Mouse (Mus musculus) spleen, adult 2 months (tissue): ENCODE data around the gene Il20ra. TPM values are rescaled to one million over a fixed set of nuclear protein-coding genes. Genes with fewer than 3 reads are reported as not detected.

Experiments
- DNase-seq, 2 experiments: peaks; one replicate each; pipeline versions ENCODE4 v3.0.0 to v3.0.0-alpha.2; 2012 to 2021; ENCODE audit warnings: low spot score in 2 of 2, low read depth in 1 of 2
- H3K27ac ChIP-seq: fragments of 200-500 bp; 2 replicates; pipeline ENCODE4 v1.5.1; 2012; ENCODE audit warnings: low read length, inconsistent platforms; ENCODE audit not compliant: insufficient read depth
- H3K27me3 ChIP-seq: fragments of 200-500 bp; 2 replicates; pipeline ENCODE4 v1.6.1; 2012; ENCODE audit warnings: mild to moderate bottlenecking, moderate library complexity, low read length, inconsistent platforms; ENCODE audit not compliant: control insufficient read depth, insufficient read depth
- H3K36me3 ChIP-seq: fragments of 200-500 bp; 2 replicates; pipeline ENCODE4 v1.6.1; 2012; ENCODE audit warnings: mild to moderate bottlenecking, low read length, inconsistent platforms; ENCODE audit not compliant: control insufficient read depth, insufficient read depth
- H3K4me1 ChIP-seq: fragments of 200-500 bp; 2 replicates; pipeline ENCODE4 v1.6.1; 2011; ENCODE audit warnings: inconsistent platforms; ENCODE audit not compliant: control insufficient read depth, insufficient read depth, insufficient read length
- H3K4me3 ChIP-seq: fragments of 200-500 bp; 2 replicates; pipeline ENCODE4 v1.5.1; 2011; ENCODE audit warnings: mild to moderate bottlenecking, inconsistent platforms; ENCODE audit not compliant: insufficient read depth, insufficient read length; ENCODE audit errors: extremely low read depth
- CTCF ChIP-seq: fragments of 200-500 bp; IDR thresholded peaks from 2 replicates; pipeline ENCODE4 v1.5.1; 2011; ENCODE audit warnings: mild to moderate bottlenecking, inconsistent platforms; ENCODE audit not compliant: insufficient read depth, insufficient read length, insufficient replicate concordance; ENCODE audit errors: extremely low read depth
- POLR2A ChIP-seq: fragments of 200-500 bp; IDR thresholded peaks from 2 replicates; pipeline ENCODE4 v1.6.1; 2011; ENCODE audit warnings: low read depth, low read length, inconsistent platforms
- WGBS: fragments of 180-500 bp; shearing (Covaris S2); methylation state at CpG from one replicate; pipeline ENCODE4 v1.1.7; 2018; 5-methylcytosine and 5-hydroxymethylcytosine counted together
- polyA plus RNA-seq: library from polyadenylated mRNA; depleted of rRNA; stranded (reverse); fragments of >200 nt; gene quantifications from 2 replicates; pipeline ENCODE4 v1.2.3, GENCODE M21; 2012; rRNA removed

Il20ra gene
- polyA plus RNA-seq: 0.07 TPM in 1 of 2 replicates, not detected in the other

DNA sequence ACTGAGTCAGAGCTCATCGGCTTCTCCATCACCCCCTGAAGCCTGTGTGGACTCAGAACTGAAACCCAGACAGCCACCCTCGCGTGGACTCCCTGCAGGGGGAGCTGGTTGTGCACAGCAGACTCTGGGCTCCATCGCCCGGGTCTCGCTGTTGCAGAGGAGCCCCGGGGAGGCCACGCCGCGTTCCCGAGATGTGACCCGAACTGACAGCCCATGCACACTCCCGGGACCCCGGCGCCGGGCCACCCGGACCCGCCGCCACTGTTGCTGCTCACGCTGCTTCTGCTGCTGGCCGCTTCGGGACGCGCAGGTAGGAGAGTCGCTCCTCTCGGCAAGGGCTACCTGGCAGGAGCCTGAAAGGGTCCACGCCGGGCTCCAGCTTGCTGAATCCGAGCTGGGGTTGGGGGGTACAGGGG lies at the start of gene Il20ra:
Il20ra (plus strand) TSS at position 150 of the 416 bp plus-strand sequence.
- peak in 1 of 2 experiments; percentile 45 for DNase-seq
- H3K36me3 ChIP-seq: no peaks in the 10 kb centered on the region
- H3K27me3 ChIP-seq: peaks cover 3% of the 10 kb centered on the region; the same call in 1 of the 2 replicates
- 0 out of 2 replicates have a peak within 1 kb of the TSS, but pooled peaks have one; percentile 23 for H3K4me3 ChIP-seq
- WGBS: 4% methylated on average over 29 of the region's 29 CpGs
- no peaks in the 10 kb centered on the region for H3K4me1 ChIP-seq
- peak; percentile 51; the same call in 1 of the 2 replicates for TF ChIP-seq CTCF
- TF ChIP-seq POLR2A: no peak
- H3K27ac ChIP-seq: no peak within 1 kb of the TSS

DNA sequence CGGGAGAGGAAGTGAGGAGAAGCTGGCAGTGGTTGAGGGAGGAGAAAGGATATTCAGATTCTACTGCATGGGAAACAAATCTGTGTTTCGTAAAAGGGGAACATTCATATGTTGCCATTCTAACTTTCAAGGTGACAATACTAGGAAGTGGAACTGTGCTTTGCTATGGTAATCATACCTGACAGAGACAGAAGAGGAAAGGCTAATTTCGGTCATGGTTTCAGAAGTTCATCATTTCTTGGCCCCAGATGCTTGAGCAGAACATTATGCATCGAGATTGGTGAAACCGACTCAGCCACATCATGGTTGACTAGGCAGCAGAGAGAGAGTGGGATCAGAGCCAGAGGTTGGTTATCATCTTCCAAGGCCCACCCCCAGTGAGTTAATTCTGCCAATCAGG lies 43.4 kb upstream of the Il20ra start:
- no peak overlapping the region for H3K4me3 ChIP-seq
- no peaks in the 10 kb centered on the region for H3K36me3 ChIP-seq
- 23% methylated on average over 5 of the region's 5 CpGs for WGBS
- TF ChIP-seq CTCF (no peak), POLR2A (no peak)
- peak; percentile 40 to 53 for DNase-seq
- 0 out of 2 replicates have a peak overlapping the region, but pooled peaks have one; percentile 7 for H3K27ac ChIP-seq
- peaks cover 8% of the 10 kb centered on the region for H3K4me1 ChIP-seq
- H3K27me3 ChIP-seq: no peaks in the 10 kb centered on the region

DNA sequence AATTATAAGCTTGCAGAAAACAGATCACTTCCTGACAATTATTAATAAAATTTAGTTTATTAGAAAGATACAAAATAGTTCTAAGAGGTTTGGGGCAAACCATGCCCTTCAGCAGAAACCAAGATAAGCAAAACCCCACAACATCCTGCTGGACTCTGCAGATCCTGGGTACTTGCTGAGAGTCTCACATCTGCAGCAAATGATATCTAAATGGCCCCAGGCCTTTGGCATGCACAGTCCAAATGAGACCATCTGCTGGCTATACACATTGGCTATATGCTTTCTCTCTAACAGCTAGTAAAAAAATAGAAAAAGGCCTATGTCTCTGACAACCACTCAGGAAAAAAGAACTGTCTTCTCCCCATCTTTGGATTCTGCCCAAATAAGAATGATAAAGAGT lies 40.4 kb upstream of the Il20ra start:
- Histone ChIP-seq H3K4me1 (peaks cover 8% of the 10 kb centered on the region), H3K36me3 (no peaks in the 10 kb centered on the region), H3K27ac (no peak overlapping the region), H3K4me3 (no peak overlapping the region), H3K27me3 (no peaks in the 10 kb centered on the region)
- DNase-seq: no peak
- no peak for TF ChIP-seq CTCF
- TF ChIP-seq POLR2A: no peak

DNA sequence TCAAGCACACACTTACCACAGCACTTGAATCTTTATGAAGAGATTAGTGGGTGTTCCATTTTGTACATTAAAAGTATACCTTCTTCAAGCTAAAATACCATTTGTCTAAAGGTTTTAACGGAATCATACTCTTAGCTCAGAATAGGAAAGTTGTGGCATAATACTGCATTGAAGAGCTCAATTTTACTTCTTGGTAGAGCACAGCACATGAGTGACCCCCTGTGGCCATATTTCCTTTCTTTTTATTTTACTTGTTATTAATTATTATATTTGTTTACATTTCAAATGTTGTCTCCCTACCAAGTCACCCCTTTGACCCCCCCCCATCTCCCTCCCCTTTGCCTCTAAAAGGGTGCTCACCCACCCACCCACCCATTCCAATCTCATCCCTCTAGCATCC lies 39.2 kb upstream of the Il20ra start:
- DNase-seq: no peak
- Histone ChIP-seq H3K4me3 (no peak overlapping the region), H3K27ac (no peak overlapping the region), H3K36me3 (no peaks in the 10 kb centered on the region), H3K4me1 (peaks cover 6% of the 10 kb centered on the region; the same call in 1 of the 2 replicates), H3K27me3 (no peaks in the 10 kb centered on the region)
- WGBS: 23% methylated on average over 1 of the region's 1 CpGs
- no peak for TF ChIP-seq POLR2A
- no peak for TF ChIP-seq CTCF

DNA sequence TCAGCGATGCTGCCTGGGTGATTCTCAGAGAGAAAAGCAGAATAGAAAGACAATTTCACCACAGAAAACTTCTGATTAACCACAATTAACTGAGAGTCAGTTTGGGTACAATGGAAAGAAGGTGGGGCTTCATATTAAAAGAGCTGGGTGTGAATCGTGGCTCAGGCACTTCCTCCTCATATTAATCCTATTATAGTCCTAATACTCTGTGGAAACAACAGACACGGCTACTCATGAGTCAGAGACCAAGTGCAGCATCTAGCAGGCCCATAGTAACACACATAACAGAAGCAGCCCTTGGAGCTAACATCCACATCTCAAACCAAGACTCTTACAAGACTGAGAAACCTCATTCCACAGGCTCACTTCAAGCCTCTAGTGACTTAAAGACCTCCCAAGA lies 24.7 kb upstream of the Il20ra start:
- H3K36me3 ChIP-seq: no peaks in the 10 kb centered on the region
- no peak overlapping the region for H3K4me3 ChIP-seq
- peaks cover 11% of the 10 kb centered on the region for H3K4me1 ChIP-seq
- H3K27me3 ChIP-seq: no peaks in the 10 kb centered on the region
- no peak for TF ChIP-seq CTCF
- no peak for TF ChIP-seq POLR2A
- H3K27ac ChIP-seq: no peak overlapping the region
- no peak for DNase-seq
- WGBS: 20% methylated on average over 3 of the region's 3 CpGs

DNA sequence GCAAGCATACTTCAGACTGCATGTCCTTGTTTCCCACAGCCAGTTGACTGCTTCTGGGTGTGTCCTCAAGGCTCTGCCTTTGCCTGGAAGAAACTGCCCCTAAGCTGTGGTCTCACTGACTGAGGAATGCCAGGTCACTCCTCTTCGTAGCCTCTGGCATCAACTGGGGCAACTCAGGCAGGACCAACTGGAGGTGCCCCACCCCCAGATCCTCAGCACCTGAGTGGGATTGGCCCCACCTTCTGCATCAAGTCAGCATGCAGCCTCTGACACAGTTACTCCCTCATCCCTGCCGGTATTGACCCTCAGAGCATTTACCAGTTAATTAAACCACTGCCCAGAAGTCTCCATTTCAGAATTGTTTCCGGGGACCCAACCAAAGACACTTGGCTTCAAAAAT lies 21.1 kb upstream of the Il20ra start:
- H3K4me3 ChIP-seq: no peak overlapping the region
- H3K4me1 ChIP-seq: peaks cover 13% of the 10 kb centered on the region
- TF ChIP-seq CTCF (no peak), POLR2A (no peak)
- no peak for DNase-seq
- H3K36me3 ChIP-seq: no peaks in the 10 kb centered on the region
- no peaks in the 10 kb centered on the region for H3K27me3 ChIP-seq
- 25% methylated on average over 3 of the region's 3 CpGs for WGBS
- H3K27ac ChIP-seq: peak overlapping the region; percentile 63

DNA sequence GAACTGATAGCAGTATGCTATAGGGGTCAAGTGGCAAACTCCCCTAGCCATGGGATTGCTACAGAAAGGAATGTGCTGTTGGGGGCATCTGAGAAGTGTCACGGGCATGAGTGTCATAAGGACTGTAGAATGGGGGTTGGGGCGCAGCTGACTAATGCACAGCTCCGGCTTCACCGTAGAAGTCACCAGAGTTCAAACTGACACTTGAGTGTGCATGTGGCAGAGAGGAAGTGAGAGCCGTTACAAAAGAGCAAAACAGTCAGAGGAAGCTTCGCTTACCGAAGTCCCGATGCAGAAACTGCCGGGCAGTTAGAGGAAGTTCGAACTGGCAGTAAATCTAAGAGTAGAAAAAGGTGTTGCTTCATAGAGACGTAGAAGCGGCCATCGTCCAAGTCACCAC lies 20.6 kb upstream of the Il20ra start:
- DNase-seq: peak; percentile 72 to 83
- under 1% methylated on average over 13 of the region's 13 CpGs for WGBS
- no peaks in the 10 kb centered on the region for H3K36me3 ChIP-seq
- peak overlapping the region; percentile 84 for H3K27ac ChIP-seq
- H3K4me1 ChIP-seq: peaks cover 13% of the 10 kb centered on the region
- no peaks in the 10 kb centered on the region for H3K27me3 ChIP-seq
- TF ChIP-seq CTCF (no peak), POLR2A (no peak)
- 0 out of 2 replicates have a peak overlapping the region, but pooled peaks have one; percentile 22 for H3K4me3 ChIP-seq
